Mouse (Mus musculus) heart, postnatal 0 days (tissue): Measurements from ENCODE around the gene Wdr90.

Experiments
- CTCF ChIP-seq: IDR thresholded peaks from 2 replicates; pipeline ENCODE4 v1.5.1; 2016; ENCODE audit warnings: antibody characterized with exemption, control low read depth, low read depth
- EP300 ChIP-seq: IDR thresholded peaks from 2 replicates; pipeline ENCODE4 v1.6.1; 2016; ENCODE audit warnings: antibody characterized with exemption, low read depth

- TF ChIP-seq EP300 (no peak), CTCF (no peak)
Observed at GRCm38 (mm10) chr17:25835301-25835700, 26.0 kb downstream of the Wdr90 start.
